Mouse (Mus musculus) kidney, embryonic 15.5 days (tissue): Measurements from ENCODE around the gene Uxt. TPM values are rescaled to one million over a fixed set of nuclear protein-coding genes. Genes with fewer than 3 reads are reported as not detected.

ENCODE experiments used
- ATAC-seq: fragments of 200-750 bp; cut with Nextera tagmentation; replicated peaks from 2 replicates; pipeline ENCODE4 v1.8.0; 2017; ENCODE audit warnings: moderate TSS enrichment; ENCODE audit not compliant: low FRiP score
- H3K27ac ChIP-seq: fragments of 300-500 bp; sonication (generic); 2 replicates; pipeline ENCODE4 v1.5.1; 2015; ENCODE audit warnings: mild to moderate bottlenecking, inconsistent platforms
- H3K27me3 ChIP-seq: fragments of 300-500 bp; sonication (generic); 2 replicates; pipeline ENCODE4 v1.6.1; 2015; ENCODE audit warnings: inconsistent platforms
- H3K36me3 ChIP-seq: fragments of 300-500 bp; sonication (generic); 2 replicates; pipeline ENCODE4 v1.6.1; 2015; ENCODE audit warnings: inconsistent platforms
- H3K4me1 ChIP-seq: fragments of 300-500 bp; sonication (generic); 2 replicates; pipeline ENCODE4 v1.6.1; 2015; ENCODE audit warnings: inconsistent platforms
- H3K4me2 ChIP-seq: fragments of 300-500 bp; sonication (generic); 2 replicates; pipeline ENCODE4 v1.6.1; 2015; ENCODE audit warnings: moderate library complexity, mild to moderate bottlenecking, inconsistent platforms
- H3K4me3 ChIP-seq: fragments of 300-500 bp; sonication (generic); replicated peaks from 2 replicates; pipeline ENCODE4 v1.5.1; 2015; ENCODE audit warnings: mild to moderate bottlenecking, inconsistent platforms
- H3K9ac ChIP-seq: fragments of 300-500 bp; sonication (generic); 2 replicates; pipeline ENCODE4 v1.6.1; 2015; ENCODE audit warnings: mild to moderate bottlenecking, inconsistent platforms
- H3K9me3 ChIP-seq: fragments of 300-500 bp; sonication (generic); replicated peaks from 2 replicates; pipeline ENCODE4 v1.6.1; 2016; ENCODE audit warnings: inconsistent platforms
- WGBS: fragments of 180-500 bp; shearing (Covaris S2); methylation state at CpG from one replicate; pipeline ENCODE4 v1.1.7; 2015; ENCODE audit warnings: mixed read lengths; 5-methylcytosine and 5-hydroxymethylcytosine counted together
- polyA plus RNA-seq: library from polyadenylated mRNA; unstranded; fragments of >200 nt; fragmentation: Nextera tagmentation; extraction: Ambion mirVana; gene quantifications from 2 replicates; pipeline ENCODE4 v1.2.1, GENCODE M21; 2015

Gene Uxt
- polyA plus RNA-seq, 1 experiment from 2014 or later, result 62.0 TPM

GRCm38 (mm10) chrX:20920249-20920843 lies 41.5 kb downstream of the Uxt start:
- Histone ChIP-seq H3K9me3 (no peaks in the 10 kb centered on the region), H3K36me3 (no peaks in the 10 kb centered on the region), H3K4me2 (peak overlapping the region; percentile 83), H3K4me3 (peak overlapping the region; percentile 45), H3K27ac (no peak overlapping the region), H3K9ac (no peak overlapping the region), H3K4me1 (peaks cover 8% of the 10 kb centered on the region; the same call in 1 of the 2 replicates), H3K27me3 (peaks cover 15% of the 10 kb centered on the region; the same call in 1 of the 2 replicates)
- 19% methylated on average over 45 of the region's 49 CpGs for WGBS
- peak; percentile 64 for ATAC-seq

- Histone ChIP-seq H3K9ac (no peak overlapping the region), H3K9me3 (no peaks in the 10 kb centered on the region), H3K27me3 (0 out of 2 replicates have a peak, but pooled peaks cover 11% of the 10 kb centered on the region), H3K4me1 (peaks cover 1% of the 10 kb centered on the region; the same call in 1 of the 2 replicates), H3K36me3 (no peaks in the 10 kb centered on the region), H3K27ac (no peak overlapping the region), H3K4me2 (no peak overlapping the region), H3K4me3 (no peak overlapping the region)
- ATAC-seq, result no peak
These were observed 46.7 kb downstream of the Uxt start for GRCm38 (mm10) chrX:20915075-20915474.

DNA sequence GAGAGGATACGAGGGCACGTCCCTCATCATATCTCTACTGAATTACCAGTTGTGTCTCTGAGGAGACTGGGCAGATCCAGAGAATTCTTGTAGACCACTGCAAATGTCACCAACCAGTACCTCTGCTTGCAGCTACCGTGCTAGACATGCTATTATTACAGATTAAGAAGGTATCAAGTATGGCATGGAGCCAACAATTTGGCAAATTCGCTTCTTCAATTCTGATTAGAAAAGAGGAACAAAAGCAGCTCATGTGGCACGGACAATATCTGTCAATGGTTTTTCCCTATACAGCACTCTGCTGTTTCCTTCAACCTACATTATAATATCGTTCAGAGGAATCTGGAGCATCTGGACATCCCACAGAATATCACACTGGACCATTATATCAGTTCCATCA lies 48.1 kb downstream of the Uxt start:
- Histone ChIP-seq H3K4me1 (no peaks in the 10 kb centered on the region), H3K27ac (no peak overlapping the region), H3K4me3 (no peak overlapping the region), H3K9me3 (no peaks in the 10 kb centered on the region), H3K36me3 (no peaks in the 10 kb centered on the region), H3K27me3 (no peaks in the 10 kb centered on the region), H3K9ac (no peak overlapping the region), H3K4me2 (no peak overlapping the region)
- WGBS, result 86% methylated on average over 6 of the region's 6 CpGs
- no peak for ATAC-seq

DNA sequence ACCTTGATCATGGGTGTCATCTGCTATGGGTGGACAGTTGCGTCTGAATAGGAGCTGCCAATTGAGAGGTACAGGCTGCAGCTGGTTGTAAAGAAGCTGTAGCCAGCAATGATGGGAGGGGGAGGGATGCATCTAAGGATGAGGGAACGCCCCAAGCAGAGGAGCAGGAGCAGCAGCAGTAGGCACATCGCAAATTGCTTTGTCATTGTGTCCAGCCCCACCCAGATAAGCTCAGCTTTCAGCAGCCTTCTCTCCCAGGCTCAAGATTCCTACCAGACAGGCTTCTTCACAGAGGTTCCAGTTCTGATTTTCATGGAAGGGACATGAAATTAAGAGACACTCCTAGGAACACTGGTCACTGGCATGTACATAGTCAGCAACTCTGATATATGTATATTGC lies 51.7 kb downstream of the Uxt start:
- no peak for ATAC-seq
- Histone ChIP-seq H3K27me3 (no peaks in the 10 kb centered on the region), H3K9me3 (no peaks in the 10 kb centered on the region), H3K4me1 (no peaks in the 10 kb centered on the region), H3K36me3 (no peaks in the 10 kb centered on the region), H3K9ac (no peak overlapping the region), H3K27ac (no peak overlapping the region), H3K4me2 (no peak overlapping the region), H3K4me3 (no peak overlapping the region)
- 38% methylated on average over 3 of the region's 3 CpGs for WGBS

Other genes with a start within 250 kb of the Uxt start
- gene Araf, start 164.2 kb downstream of the Uxt start, polyA plus RNA-seq, result 115 and 129 TPM in 2 replicates
- gene Timp1, start 91.9 kb downstream of the Uxt start, polyA plus RNA-seq, result 23.1 and 28.0 TPM in 2 replicates
- gene Syn1, start 41.0 kb downstream of the Uxt start, polyA plus RNA-seq, result 0.44 and 0.70 TPM in 2 replicates
- 6.1 and 8.2 TPM in 2 replicates for gene Cfp, start 30.5 kb downstream of the Uxt start, polyA plus RNA-seq
- 14.2 and 16.2 TPM in 2 replicates for gene Elk1, start 11.4 kb downstream of the Uxt start, polyA plus RNA-seq
- 4.9 and 6.3 TPM in 2 replicates for gene Zfp182, start 100.3 kb upstream of the Uxt start, polyA plus RNA-seq
- not detected in 2 replicates for gene Spaca5, start 106.4 kb upstream of the Uxt start, polyA plus RNA-seq
- gene Zfp300, start 127.5 kb upstream of the Uxt start, polyA plus RNA-seq, result 1.2 and 1.9 TPM in 2 replicates
- gene Ssxa1, start 153.8 kb upstream of the Uxt start, polyA plus RNA-seq, result not detected in 2 replicates
- not detected in 2 replicates for gene Gm21876, start 213.6 kb upstream of the Uxt start, polyA plus RNA-seq